Mouse (Mus musculus) G1E (cell line): ENCODE measurements around the gene Ooep.

Source experiments
- CTCF ChIP-seq: IDR thresholded peaks from 2 replicates; pipeline ENCODE4 v1.5.1; 2012; ENCODE audit warnings: low read depth, low read length, inconsistent platforms, mixed read lengths
- GATA1 ChIP-seq: IDR thresholded peaks from 2 replicates; pipeline ENCODE4 v1.6.1; 2012; ENCODE audit warnings: borderline replicate concordance, low read length, inconsistent platforms, mixed read lengths
- GATA2 ChIP-seq: IDR thresholded peaks from 2 replicates; pipeline ENCODE4 v1.6.1; 2012; ENCODE audit warnings: low read depth, low read length, inconsistent platforms, borderline replicate concordance
- POLR2AphosphoS5 ChIP-seq: IDR thresholded peaks from 2 replicates; pipeline ENCODE4 v1.6.1; 2012; ENCODE audit warnings: low read depth, low read length, inconsistent platforms; ENCODE audit not compliant: insufficient replicate concordance
- TAL1 ChIP-seq: conservative IDR thresholded peaks from 2 replicates; pipeline ENCODE4 v1.6.1; 2012; ENCODE audit warnings: low read depth, low read length, inconsistent platforms, mixed read lengths

- TF ChIP-seq CTCF (no peak), GATA1 (no peak), TAL1 (no peak), GATA2 (no peak), POLR2AphosphoS5 (no peak)
Observed at GRCm38 (mm10) chr9:78371441-78371840, 7.1 kb downstream of the Ooep start.
